Mouse (Mus musculus) neutrophil, adult 83 days (primary cell): ENCODE results near the gene Srpk3. TPM values are rescaled to one million over a fixed set of nuclear protein-coding genes. Genes with fewer than 3 reads are reported as not detected.

ENCODE experiments used
- total RNA-seq, 2 experiments: library from RNA; stranded (reverse); gene quantifications; one replicate each; pipeline ENCODE4 v1.2.4; 2023

Srpk3 gene
- under 1 TPM; 0.88 to 0.90 TPM for total RNA-seq

GRCm38 (mm10) chrX:73774168-73774760 lies at the start of gene Srpk3:
Gene Srpk3, plus strand, starts transcription at chrX:73774405.

GRCm38 (mm10) chrX:73756334-73757140 lies 17.7 kb upstream of the Srpk3 start, which contains the start of gene Plxnb3:
Gene Plxnb3, plus strand, starts transcription at chrX:73757090.

DNA sequence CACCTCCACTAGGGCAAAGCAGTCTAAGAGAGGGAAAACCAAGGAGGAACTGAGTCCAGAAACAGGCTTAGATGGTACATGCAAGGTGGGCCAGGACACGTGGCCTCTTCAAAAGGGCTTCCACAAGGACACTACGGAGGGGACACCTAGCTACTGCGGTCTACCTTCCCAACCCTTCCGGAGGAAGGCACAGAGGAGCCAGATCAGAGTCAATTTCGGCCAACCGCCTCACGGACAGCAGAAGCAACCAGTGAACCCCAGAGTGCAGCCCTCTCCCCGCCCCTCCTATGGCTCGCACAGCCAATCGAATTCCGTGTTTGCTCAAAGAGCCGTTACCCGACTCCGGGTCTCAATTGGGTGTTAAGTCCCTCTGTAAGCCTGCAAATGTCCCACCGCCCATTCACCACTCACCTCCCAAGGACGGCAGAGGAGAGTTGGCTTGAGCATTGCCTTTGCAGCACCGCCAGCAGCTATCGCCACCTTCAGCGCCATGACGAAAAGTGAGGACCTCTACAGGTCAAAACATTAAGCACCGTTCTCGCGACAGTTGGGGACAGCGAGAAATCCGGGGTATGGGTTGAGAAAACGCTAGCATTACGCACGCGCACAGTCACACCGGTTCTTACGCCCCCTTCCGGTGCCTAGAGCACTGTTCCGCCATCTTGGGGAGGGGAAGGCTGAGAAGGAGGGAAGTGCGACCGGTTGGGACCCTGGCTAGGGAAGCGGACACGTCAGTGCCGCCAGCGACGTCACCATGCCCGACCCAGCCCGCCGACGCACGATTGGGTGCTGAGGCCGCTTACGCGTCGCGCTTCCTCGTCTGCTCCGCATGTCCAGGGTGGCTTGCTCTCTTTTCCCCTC lies 12.4 kb downstream of the Srpk3 start, which contains the start of the genes Idh3g and Ssr4:
TSS of gene Idh3g (minus strand) at position 534 of the 861 bp plus-strand sequence.
TSS of gene Ssr4 (plus strand) at position 665 of the 861 bp plus-strand sequence.

DNA sequence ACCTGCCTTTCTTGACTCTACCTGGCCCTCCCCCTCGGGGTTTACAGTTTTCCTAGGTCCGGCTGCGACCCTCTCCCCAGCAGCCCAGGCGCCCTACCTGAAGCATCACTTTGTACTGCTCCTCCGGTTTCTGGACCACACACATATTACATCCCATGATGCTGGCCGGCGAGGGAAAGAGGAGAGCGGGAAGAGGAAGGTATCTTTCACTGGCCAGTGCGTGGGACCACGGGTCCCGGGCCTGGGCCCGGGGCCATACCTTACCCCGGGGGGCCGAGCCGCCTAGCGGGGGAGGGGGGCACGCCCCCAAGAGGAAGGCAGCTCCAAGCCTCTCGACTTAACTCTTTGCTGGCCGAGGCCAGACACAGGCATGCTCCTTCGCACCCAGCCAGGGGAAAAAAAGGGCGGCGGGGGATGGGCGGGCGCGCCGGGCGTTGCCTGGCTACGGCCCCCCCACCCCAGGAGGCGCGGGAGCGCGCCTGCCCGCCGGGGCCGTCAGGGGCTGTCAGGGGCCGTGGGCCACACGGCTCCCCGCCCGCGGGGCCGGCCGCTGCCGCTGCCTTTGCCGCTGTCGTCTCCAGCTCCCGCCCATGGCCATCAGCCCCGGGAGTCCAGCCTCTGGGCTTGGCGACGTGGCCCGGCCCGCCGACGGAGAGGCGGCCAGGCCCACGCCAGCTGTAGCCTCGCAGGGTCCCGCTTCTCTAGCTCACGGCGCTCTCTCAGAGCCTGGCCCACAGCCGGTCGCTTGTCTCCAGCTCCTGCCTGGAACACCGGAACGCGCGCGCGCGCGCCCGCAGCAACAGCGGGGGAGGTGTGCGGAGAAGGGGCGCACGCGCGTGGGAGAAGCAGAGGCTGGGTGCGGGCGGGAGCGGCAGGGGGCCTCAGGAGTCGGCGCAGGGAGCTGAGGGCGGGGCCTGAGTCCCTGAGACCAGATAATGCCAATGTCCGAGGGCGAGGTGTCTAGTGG lies 50.3 kb downstream of the Srpk3 start, which contains the start of gene Pdzd4:
TSS of gene Pdzd4 (minus strand) at position 785 of the 967 bp plus-strand sequence.

Other genes starting within 250 kb of the Srpk3 start
- under 1 TPM in 1 of 2 experiments, not detected in 1; 0.15 TPM for gene Dusp9, start 135.0 kb upstream of the Srpk3 start, total RNA-seq
- not detected for gene Pnck, start 114.3 kb upstream of the Srpk3 start, total RNA-seq
- gene Slc6a8, start 101.3 kb upstream of the Srpk3 start, total RNA-seq = 1 to 10 TPM in 1 of 2 experiments, under 1 TPM in 1; 0.72 to 1.1 TPM
- gene Bcap31, start 58.2 kb upstream of the Srpk3 start, total RNA-seq = 10 to 100 TPM; 93.3 to 95.7 TPM
- gene Abcd1, start 57.8 kb upstream of the Srpk3 start, total RNA-seq = 10 to 100 TPM; 82.1 to 88.8 TPM
- under 1 TPM; 0.26 to 0.81 TPM for gene Plxnb3, start 17.3 kb upstream of the Srpk3 start, total RNA-seq
- 10 to 100 TPM; 89.7 to 95.2 TPM for gene Idh3g, start 12.5 kb downstream of the Srpk3 start, total RNA-seq
- gene Ssr4, start 12.6 kb downstream of the Srpk3 start, total RNA-seq = 100 to 1,000 TPM; 116 to 117 TPM
- under 1 TPM; 0.53 to 0.64 TPM for gene Pdzd4, start 50.6 kb downstream of the Srpk3 start, total RNA-seq
- gene Avpr2, start 117.7 kb downstream of the Srpk3 start, total RNA-seq = under 1 TPM in 1 of 2 experiments, not detected in 1; 0.11 TPM
- 10 to 100 TPM; 28.9 to 42.0 TPM for gene L1cam, start 121.7 kb downstream of the Srpk3 start, total RNA-seq
- 100 to 1,000 TPM; 236 to 237 TPM for gene Arhgap4, start 147.5 kb downstream of the Srpk3 start, total RNA-seq
- 10 to 100 TPM; 43.1 to 48.0 TPM for gene Naa10, start 147.5 kb downstream of the Srpk3 start, total RNA-seq
- 10 to 100 TPM; 13.8 to 16.6 TPM for gene Renbp, start 156.4 kb downstream of the Srpk3 start, total RNA-seq
- 10 to 100 TPM; 81.1 to 89.4 TPM for gene Hcfc1, start 192.0 kb downstream of the Srpk3 start, total RNA-seq
- 10 to 100 TPM; 68.9 to 70.8 TPM for gene Irak1, start 249.5 kb downstream of the Srpk3 start, total RNA-seq